Mouse (Mus musculus) embryonic facial prominence, embryonic 11.5 days (tissue): ENCODE data around the gene Elk4. TPM values are rescaled to one million over a fixed set of nuclear protein-coding genes. Genes with fewer than 3 reads are reported as not detected.

Experiments used
- polyA plus RNA-seq: library from polyadenylated mRNA; unstranded; fragments of >200 nt; fragmentation: Nextera tagmentation; extraction: Ambion mirVana; gene quantifications from 2 replicates; pipeline ENCODE4 v1.2.1, GENCODE M21; 2014

Elk4 gene
- polyA plus RNA-seq, 1 experiment from 2014 or later: 19.8 TPM

Other genes with a start within 250 kb of the Elk4 start
- gene Pm20d1, start 210.2 kb upstream of the Elk4 start, polyA plus RNA-seq: 1.0 and 1.1 TPM in 2 replicates
- 9.2 and 10.9 TPM in 2 replicates for gene Slc41a1, start 180.1 kb upstream of the Elk4 start, polyA plus RNA-seq
- 15.2 and 19.0 TPM in 2 replicates for gene Rab29, start 140.4 kb upstream of the Elk4 start, polyA plus RNA-seq
- 62.6 and 67.1 TPM in 2 replicates for gene Nucks1, start 97.1 kb upstream of the Elk4 start, polyA plus RNA-seq
- 3.8 and 4.6 TPM in 2 replicates for gene Slc45a3, start 44.6 kb upstream of the Elk4 start, polyA plus RNA-seq
- gene Mfsd4a, start 60.5 kb downstream of the Elk4 start, polyA plus RNA-seq: 8.1 and 9.0 TPM in 2 replicates
- 1.6 and 2.3 TPM in 2 replicates for gene Cdk18, start 132.1 kb downstream of the Elk4 start, polyA plus RNA-seq
- gene Lemd1, start 183.8 kb downstream of the Elk4 start, polyA plus RNA-seq: 1.1 and 3.4 TPM in 2 replicates
- 0.65 and 0.99 TPM in 2 replicates for gene AC124108.1, start 183.8 kb downstream of the Elk4 start, polyA plus RNA-seq
- not detected in 2 replicates for gene Gm10188, start 222.2 kb downstream of the Elk4 start, polyA plus RNA-seq